Mouse (Mus musculus) embryonic facial prominence, embryonic 15.5 days (tissue): ENCODE measurements around the gene Rnls. TPM values are rescaled to one million over a fixed set of nuclear protein-coding genes. Genes with fewer than 3 reads are reported as not detected.

ENCODE experiments used
- ATAC-seq: fragments of 200-750 bp; cut with Nextera tagmentation; 2 replicates; pipeline ENCODE4 v1.8.0; 2017; ENCODE audit warnings: low read depth, moderate TSS enrichment; ENCODE audit not compliant: insufficient number of reproducible peaks, low FRiP score, low TSS enrichment
- H3K27ac ChIP-seq: fragments of 300-500 bp; sonication (generic); replicated peaks from 2 replicates; pipeline ENCODE4 v1.5.1; 2015; ENCODE audit warnings: mild to moderate bottlenecking, inconsistent platforms
- H3K27me3 ChIP-seq: fragments of 300-500 bp; sonication (generic); 2 replicates; pipeline ENCODE4 v1.6.1; 2015; ENCODE audit warnings: inconsistent platforms
- H3K36me3 ChIP-seq: fragments of 300-500 bp; sonication (generic); 2 replicates; pipeline ENCODE4 v1.6.1; 2015; ENCODE audit warnings: mild to moderate bottlenecking, inconsistent platforms
- H3K4me1 ChIP-seq: fragments of 300-500 bp; sonication (generic); 2 replicates; pipeline ENCODE4 v1.6.1; 2015; ENCODE audit warnings: inconsistent platforms
- H3K4me2 ChIP-seq: fragments of 300-500 bp; sonication (generic); replicated peaks from 2 replicates; pipeline ENCODE4 v1.6.1; 2015; ENCODE audit warnings: mild to moderate bottlenecking, inconsistent platforms
- H3K4me3 ChIP-seq: fragments of 300-500 bp; sonication (generic); replicated peaks from 2 replicates; pipeline ENCODE4 v1.5.1; 2015; ENCODE audit warnings: mild to moderate bottlenecking, inconsistent platforms
- H3K9ac ChIP-seq: fragments of 300-500 bp; sonication (generic); 2 replicates; pipeline ENCODE4 v1.6.1; 2015; ENCODE audit warnings: inconsistent platforms
- H3K9me3 ChIP-seq: fragments of 300-500 bp; sonication (generic); replicated peaks from 2 replicates; pipeline ENCODE4 v1.6.1; 2016; ENCODE audit warnings: inconsistent platforms
- WGBS: fragments of 180-500 bp; shearing (Covaris S2); methylation state at CpG from one replicate; pipeline ENCODE4 v1.1.7; 2015; 5-methylcytosine and 5-hydroxymethylcytosine counted together
- polyA plus RNA-seq: library from polyadenylated mRNA; unstranded; fragments of >200 nt; fragmentation: Nextera tagmentation; extraction: Ambion mirVana; gene quantifications from 2 replicates; pipeline ENCODE4 v1.2.1, GENCODE M21; 2015

Gene Rnls
- polyA plus RNA-seq, 1 experiment from 2014 or later, result 8.2 TPM

DNA sequence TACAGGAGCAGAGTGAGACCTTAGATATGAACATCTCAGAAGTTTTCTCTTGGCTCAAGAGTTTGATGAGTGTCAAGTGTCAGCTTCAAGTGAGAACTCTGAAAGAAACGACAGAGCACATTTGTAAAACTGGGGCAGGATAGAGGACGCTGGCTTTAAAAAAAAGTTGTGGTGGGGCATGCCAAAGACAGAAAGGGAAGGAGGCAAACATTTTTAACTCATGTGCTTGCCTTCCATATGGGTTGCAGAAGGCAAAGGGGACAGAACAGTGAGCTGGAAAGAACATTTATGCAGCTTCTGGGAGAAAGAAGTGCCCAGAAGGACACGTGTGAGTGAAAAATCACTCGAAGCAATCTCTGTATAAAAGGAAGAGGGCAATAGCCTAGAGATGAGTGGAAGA, 75.0 kb downstream of the Rnls start:
- no peak overlapping the region for H3K4me2 ChIP-seq
- no peak for ATAC-seq
- H3K36me3 ChIP-seq, result no peaks in the 10 kb centered on the region
- H3K9ac ChIP-seq, result no peak overlapping the region
- WGBS, result 48% methylated on average over 4 of the region's 4 CpGs
- H3K27me3 ChIP-seq, result no peaks in the 10 kb centered on the region
- H3K9me3 ChIP-seq, result no peaks in the 10 kb centered on the region
- H3K4me3 ChIP-seq, result no peak overlapping the region
- no peaks in the 10 kb centered on the region for H3K4me1 ChIP-seq
- no peak overlapping the region for H3K27ac ChIP-seq

DNA sequence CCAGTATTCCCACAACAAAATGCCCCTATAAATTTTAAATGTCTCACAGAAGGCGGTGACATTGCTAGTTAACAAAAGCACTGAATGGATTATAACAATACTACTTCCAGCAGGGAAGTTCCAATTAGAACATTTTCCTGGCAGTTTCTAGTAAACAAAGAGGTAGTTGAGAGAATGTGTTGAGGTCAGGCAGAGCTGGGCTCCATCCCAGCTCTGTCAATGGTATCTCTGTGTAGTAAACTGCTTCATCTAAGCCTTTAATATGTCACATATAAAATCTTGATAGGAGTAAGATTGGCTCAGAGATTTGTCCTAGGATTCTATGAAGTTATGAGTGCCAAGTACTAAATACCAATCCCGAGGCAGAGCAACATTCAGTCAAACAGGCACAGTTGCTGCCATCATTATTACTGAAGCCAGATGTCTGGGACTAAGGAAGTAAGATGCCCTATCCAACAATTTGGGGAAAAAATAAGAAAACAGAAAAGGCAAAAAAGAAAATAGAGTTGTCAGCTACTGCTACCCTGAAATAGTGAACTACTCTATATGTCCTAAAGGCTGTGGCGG, 92.3 kb downstream of the Rnls start:
- Histone ChIP-seq H3K9ac (no peak overlapping the region), H3K9me3 (no peaks in the 10 kb centered on the region), H3K27me3 (no peaks in the 10 kb centered on the region), H3K4me3 (no peak overlapping the region), H3K4me2 (no peak overlapping the region), H3K4me1 (no peaks in the 10 kb centered on the region), H3K36me3 (no peaks in the 10 kb centered on the region), H3K27ac (no peak overlapping the region)
- 58% methylated on average over 3 of the region's 3 CpGs for WGBS
- ATAC-seq, result no peak

DNA sequence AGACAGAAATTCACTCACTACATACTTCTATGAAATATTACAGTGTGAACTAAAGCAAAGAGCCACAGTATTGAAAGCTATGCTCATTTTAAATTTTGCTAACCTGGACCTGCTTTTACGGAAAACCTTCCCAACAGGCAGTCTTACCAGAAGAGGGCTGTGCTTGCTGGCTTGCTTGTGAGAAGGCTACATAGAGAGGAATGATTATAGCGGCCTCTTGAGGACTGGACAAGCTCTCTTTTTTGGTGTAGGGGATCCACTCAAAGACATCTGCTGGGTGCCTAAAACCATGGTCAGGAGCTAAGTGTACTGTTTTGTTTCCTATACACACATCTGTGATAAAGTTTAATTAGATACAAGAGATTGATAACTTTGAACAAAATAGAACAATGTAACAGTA, 95.8 kb downstream of the Rnls start:
- WGBS, result 49% methylated on average over 2 of the region's 2 CpGs
- no peak overlapping the region for H3K9ac ChIP-seq

DNA sequence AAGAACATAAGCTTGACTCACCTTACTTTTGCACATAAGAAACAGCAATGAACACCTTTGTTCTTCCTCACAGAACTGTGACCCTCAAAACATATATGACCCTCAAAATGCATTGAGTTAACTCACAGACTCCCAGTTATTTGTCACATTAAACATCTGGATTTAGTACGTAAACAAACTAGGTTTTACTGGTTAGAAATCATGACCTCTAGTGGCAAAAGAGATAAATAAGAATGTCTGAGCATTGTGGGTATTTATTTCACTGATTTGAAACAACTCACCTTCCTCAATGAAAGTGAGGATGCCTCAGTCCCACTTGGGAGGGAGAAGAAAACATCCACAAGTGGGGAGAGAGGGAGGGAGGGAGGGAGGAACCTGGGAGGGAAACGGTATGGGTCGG, 109.1 kb downstream of the Rnls start:
- H3K36me3 ChIP-seq, result no peaks in the 10 kb centered on the region
- ATAC-seq, result no peak
- no peaks in the 10 kb centered on the region for H3K4me1 ChIP-seq
- H3K27me3 ChIP-seq, result no peaks in the 10 kb centered on the region
- WGBS, result 60% methylated on average over 3 of the region's 3 CpGs
- no peak overlapping the region for H3K9ac ChIP-seq
- no peak overlapping the region for H3K4me2 ChIP-seq
- no peaks in the 10 kb centered on the region for H3K9me3 ChIP-seq
- no peak overlapping the region for H3K4me3 ChIP-seq
- no peak overlapping the region for H3K27ac ChIP-seq

More for the DNA sequence above, 95.8 kb downstream of the Rnls start:
- Histone ChIP-seq H3K4me2 (no peak overlapping the region), H3K36me3 (no peaks in the 10 kb centered on the region), H3K4me1 (no peaks in the 10 kb centered on the region), H3K9me3 (no peaks in the 10 kb centered on the region), H3K27me3 (no peaks in the 10 kb centered on the region), H3K27ac (no peak overlapping the region), H3K4me3 (no peak overlapping the region)
- no peak for ATAC-seq

DNA sequence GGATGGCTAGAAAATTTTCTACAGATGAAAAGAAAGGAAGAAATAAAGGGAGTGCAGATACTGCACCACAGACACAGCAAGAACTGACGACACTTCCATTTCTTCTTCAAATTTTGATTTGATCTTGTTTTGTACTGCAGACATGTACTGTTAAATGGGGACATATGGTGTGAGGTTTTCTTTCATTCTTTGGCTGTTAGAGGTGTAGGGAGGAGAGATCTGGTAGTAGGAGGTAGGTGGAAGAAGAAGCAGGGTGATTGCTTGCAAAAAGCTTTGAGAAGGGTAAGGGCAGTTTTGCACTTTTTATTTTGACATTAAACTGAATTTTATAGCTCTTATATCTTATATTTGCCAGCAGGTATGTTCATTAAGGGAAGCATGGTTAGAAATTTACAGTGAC, 115.7 kb downstream of the Rnls start:
- ATAC-seq, result no peak
- H3K4me3 ChIP-seq, result no peak overlapping the region
- no peaks in the 10 kb centered on the region for H3K27me3 ChIP-seq
- no peaks in the 10 kb centered on the region for H3K36me3 ChIP-seq
- no peaks in the 10 kb centered on the region for H3K4me1 ChIP-seq
- H3K9ac ChIP-seq, result no peak overlapping the region
- no peak overlapping the region for H3K4me2 ChIP-seq
- H3K27ac ChIP-seq, result no peak overlapping the region
- 82% methylated on average over 1 of the region's 1 CpGs for WGBS
- H3K9me3 ChIP-seq, result no peaks in the 10 kb centered on the region

DNA sequence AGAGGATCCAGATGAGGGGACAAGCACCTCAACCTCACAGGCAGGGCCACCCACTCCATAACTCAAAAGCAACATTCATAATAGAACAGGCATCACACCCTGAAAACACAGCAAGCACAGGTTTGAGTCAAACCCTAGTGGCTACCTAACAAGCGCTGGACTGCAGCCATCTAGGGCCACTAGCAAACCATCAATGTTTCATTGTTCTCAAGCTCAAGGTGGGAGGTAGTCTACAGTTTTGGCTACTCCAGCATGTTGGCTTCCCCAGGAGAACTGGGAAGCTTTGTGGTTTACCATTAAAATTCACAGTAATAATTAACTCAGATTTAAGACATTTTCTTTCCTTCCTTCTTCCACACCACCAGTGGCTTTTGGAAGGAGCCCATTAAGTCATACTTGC, 118.4 kb downstream of the Rnls start:
- H3K9ac ChIP-seq, result no peak overlapping the region
- ATAC-seq, result no peak
- WGBS, result 65% methylated on average over 1 of the region's 1 CpGs

DNA sequence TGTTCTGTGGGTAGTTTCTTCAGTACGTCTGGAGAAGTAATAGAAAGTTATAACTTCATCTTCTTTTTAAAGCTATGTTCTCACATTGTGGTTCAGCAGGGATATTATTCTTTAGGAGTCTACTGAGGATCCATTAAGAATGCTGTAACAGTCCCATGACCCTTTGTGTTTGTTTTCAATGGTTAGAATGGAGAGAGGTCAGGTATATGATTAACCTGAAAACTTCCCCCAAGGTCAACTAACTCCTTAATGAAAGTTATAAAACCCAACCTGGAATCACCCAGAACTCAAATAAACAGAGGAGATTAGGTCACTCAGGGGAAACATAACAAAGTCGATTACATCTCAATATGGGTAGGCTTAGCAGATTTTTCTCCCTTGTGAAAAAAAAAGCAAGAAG, 120.5 kb downstream of the Rnls start:
- Histone ChIP-seq H3K9ac (no peak overlapping the region), H3K36me3 (no peaks in the 10 kb centered on the region), H3K4me3 (no peak overlapping the region), H3K4me1 (no peaks in the 10 kb centered on the region), H3K9me3 (no peaks in the 10 kb centered on the region), H3K27me3 (no peaks in the 10 kb centered on the region), H3K4me2 (no peak overlapping the region), H3K27ac (no peak overlapping the region)
- 64% methylated on average over 2 of the region's 2 CpGs for WGBS
- ATAC-seq, result no peak

More for the DNA sequence above, 118.4 kb downstream of the Rnls start:
- H3K27me3 ChIP-seq, result no peaks in the 10 kb centered on the region
- H3K4me3 ChIP-seq, result no peak overlapping the region
- H3K9me3 ChIP-seq, result no peaks in the 10 kb centered on the region
- H3K4me1 ChIP-seq, result no peaks in the 10 kb centered on the region
- no peaks in the 10 kb centered on the region for H3K36me3 ChIP-seq
- H3K27ac ChIP-seq, result no peak overlapping the region
- H3K4me2 ChIP-seq, result no peak overlapping the region

DNA sequence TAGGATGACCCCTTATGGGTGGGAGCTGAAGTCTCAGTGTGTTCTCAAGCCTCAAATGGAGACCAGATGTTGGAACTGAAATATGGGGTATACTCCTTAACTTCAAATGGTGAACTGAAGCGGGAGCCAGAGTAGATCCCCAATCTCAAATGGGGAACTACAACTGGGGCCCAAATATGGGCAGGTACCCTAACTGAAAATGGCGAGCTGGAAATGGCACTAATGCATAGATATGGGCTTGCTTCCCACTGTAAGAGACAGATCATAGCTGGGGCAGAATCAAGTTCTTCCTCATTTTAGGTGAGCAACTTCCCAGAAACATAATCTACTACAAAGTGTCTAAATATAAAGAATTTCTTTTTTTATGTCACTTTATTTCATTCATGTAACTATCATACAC, 121.9 kb downstream of the Rnls start:
- 75% methylated on average over 2 of the region's 2 CpGs for WGBS

DNA sequence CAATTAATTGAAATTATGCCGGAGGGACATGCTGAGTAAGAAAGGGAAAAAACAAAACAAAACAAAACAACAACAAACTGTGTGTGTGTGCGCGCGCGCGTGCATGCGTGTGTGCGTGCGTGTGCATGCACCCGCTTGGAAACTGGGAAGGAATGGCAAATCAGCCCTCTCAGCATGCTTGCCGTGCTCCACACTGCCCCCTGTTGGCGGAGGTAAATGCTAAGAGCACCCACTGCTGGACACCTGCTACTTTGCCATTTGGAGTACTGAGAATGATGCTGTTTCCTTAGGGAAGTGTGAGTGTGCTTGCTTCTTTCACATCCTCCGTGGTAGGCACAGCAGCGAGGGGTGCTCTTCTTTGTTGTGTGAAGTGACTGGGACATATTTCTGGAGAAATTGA, 124.1 kb downstream of the Rnls start:
- WGBS, result 83% methylated on average over 14 of the region's 14 CpGs
- H3K27me3 ChIP-seq, result no peaks in the 10 kb centered on the region
- no peak for ATAC-seq

More for the DNA sequence above, 121.9 kb downstream of the Rnls start:
- Histone ChIP-seq H3K9ac (no peak overlapping the region), H3K27me3 (no peaks in the 10 kb centered on the region), H3K4me2 (no peak overlapping the region), H3K4me3 (no peak overlapping the region), H3K4me1 (no peaks in the 10 kb centered on the region), H3K36me3 (no peaks in the 10 kb centered on the region), H3K9me3 (no peaks in the 10 kb centered on the region), H3K27ac (no peak overlapping the region)
- no peak for ATAC-seq

DNA sequence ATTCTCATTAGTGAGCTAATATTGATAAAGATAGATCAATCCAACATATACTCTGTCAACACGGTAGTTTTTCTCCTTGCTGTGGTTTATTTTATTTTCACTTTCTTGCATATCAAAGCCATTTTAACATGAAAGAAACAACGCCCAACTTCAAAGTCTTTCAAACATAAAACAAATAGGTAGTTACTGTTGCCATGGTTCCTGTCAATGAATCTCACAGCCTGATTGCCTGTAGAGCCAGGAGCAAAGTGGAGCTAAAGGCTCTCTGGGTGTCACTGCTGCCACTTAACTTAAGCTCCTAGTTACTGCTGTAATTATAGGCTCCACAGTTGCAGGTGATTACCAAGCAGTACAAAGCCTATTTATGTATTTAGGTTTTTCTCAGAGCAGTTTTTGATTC, 126.8 kb downstream of the Rnls start:
- H3K36me3 ChIP-seq, result no peaks in the 10 kb centered on the region
- H3K27ac ChIP-seq, result no peak overlapping the region
- H3K4me2 ChIP-seq, result no peak overlapping the region
- H3K9ac ChIP-seq, result no peak overlapping the region
- no peak for ATAC-seq
- no peak overlapping the region for H3K4me3 ChIP-seq
- no peaks in the 10 kb centered on the region for H3K27me3 ChIP-seq
- H3K4me1 ChIP-seq, result no peaks in the 10 kb centered on the region
- 15% methylated on average over 2 of the region's 2 CpGs for whole genome bisulfite sequencing
- H3K9me3 ChIP-seq, result no peaks in the 10 kb centered on the region

More for the DNA sequence above, 124.1 kb downstream of the Rnls start:
- no peak overlapping the region for H3K27ac ChIP-seq
- H3K4me3 ChIP-seq, result no peak overlapping the region
- H3K9ac ChIP-seq, result no peak overlapping the region
- H3K4me1 ChIP-seq, result no peaks in the 10 kb centered on the region
- H3K36me3 ChIP-seq, result no peaks in the 10 kb centered on the region
- no peak overlapping the region for H3K4me2 ChIP-seq
- H3K9me3 ChIP-seq, result no peaks in the 10 kb centered on the region

DNA sequence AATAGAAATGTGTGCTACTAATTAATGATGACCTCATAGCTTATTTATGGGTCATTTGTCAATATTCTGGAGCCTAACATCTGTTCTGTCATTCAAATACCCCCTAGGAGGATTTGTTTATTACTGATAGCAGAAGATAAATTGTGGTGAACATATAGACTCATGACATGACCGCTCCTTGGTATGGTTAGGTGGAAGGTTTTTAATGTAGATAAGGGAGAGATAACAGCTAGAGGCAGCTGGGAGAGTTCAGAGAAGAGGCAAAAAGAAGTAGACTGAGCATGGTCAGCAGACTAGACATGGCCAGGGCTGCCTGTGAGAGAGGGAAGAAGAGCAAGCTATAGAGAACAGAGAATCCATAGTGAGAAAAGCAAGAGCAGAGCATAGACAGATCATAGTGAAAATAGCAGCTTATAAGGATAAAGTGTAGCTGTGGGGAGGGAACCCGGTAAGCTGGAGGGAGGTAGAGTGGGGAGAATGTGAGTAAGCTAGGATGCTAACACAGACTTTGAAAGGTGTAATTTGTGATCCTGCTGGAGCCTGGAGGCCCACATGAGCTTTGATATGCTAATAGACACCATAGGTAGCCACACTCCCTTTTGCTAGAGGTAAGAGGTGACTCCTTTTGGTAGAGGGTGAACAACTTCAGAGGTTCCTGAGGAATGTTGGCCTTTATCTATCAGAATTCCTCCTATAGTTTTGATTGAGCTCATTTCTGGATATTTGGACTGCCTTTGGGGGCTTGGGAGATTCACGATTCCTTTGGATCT, 127.7 kb downstream of the Rnls start:
- Histone ChIP-seq H3K9ac (no peak overlapping the region), H3K9me3 (no peaks in the 10 kb centered on the region), H3K4me1 (no peaks in the 10 kb centered on the region), H3K4me2 (no peak overlapping the region), H3K36me3 (no peaks in the 10 kb centered on the region), H3K4me3 (no peak overlapping the region), H3K27me3 (no peaks in the 10 kb centered on the region), H3K27ac (no peak overlapping the region)
- ATAC-seq, result no peak
- 40% methylated on average over 3 of the region's 3 CpGs for WGBS

DNA sequence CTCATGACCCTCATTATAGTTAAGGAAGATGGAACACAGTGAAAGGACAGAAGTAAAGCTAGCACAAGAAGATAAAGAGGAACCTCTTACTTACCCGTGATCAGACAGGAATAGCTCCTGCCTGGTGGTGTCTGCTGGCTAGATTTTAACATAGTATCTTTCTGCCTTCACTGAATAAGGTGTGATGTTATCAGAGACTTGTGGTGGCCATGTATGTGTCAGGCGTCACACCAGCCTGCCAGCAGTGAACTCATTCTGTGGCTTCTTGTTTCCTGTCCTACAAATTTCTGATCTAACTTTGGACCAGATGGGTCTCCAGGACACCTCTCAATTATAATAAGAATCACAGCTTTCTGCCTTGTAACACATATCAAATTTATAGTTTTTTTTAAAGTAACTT, 129.7 kb downstream of the Rnls start:
- H3K4me2 ChIP-seq, result no peak overlapping the region
- ATAC-seq, result no peak

More for the DNA sequence above, 129.7 kb downstream of the Rnls start:
- Histone ChIP-seq H3K4me1 (no peaks in the 10 kb centered on the region), H3K27me3 (no peaks in the 10 kb centered on the region), H3K9me3 (no peaks in the 10 kb centered on the region), H3K4me3 (no peak overlapping the region), H3K27ac (no peak overlapping the region), H3K9ac (no peak overlapping the region), H3K36me3 (no peaks in the 10 kb centered on the region)
- WGBS, result 74% methylated on average over 2 of the region's 2 CpGs
